Mouse (Mus musculus): ENCODE measurements around the gene Acnat1. TPM values are rescaled to one million over a fixed set of nuclear protein-coding genes. Genes with fewer than 3 reads are reported as not detected.
A peak's percentile ranks its signal among the peaks of the same experiment; 100 is the strongest.
"Not testable (repeated sequence)": the region's sequence is repeated elsewhere in the genome, so short reads cannot be mapped to it uniquely, and the experiment has no call there.

Acnat1 gene
- polyA plus RNA-seq, 1 experiment, result 2.1 TPM

GRCm38 (mm10) chr4:49478118-49478877, 4.6 kb upstream of the Acnat1 start:
- peak overlapping the region; percentile 63 for H3K27ac ChIP-seq (ENCODE audit: control insufficient read depth, insufficient read depth, low read depth, low read length, poor library complexity)
- peak overlapping the region; percentile 52 for H3K4me3 ChIP-seq (replicated peaks; ENCODE audit: control insufficient read depth, low read depth, low read length)
- no peaks in the 10 kb centered on the region; the same call in 1 of the 2 replicates for H3K4me1 ChIP-seq (ENCODE audit: control insufficient read depth, insufficient read depth, low read length)
- TF ChIP-seq POLR2A (IDR thresholded peaks at IDR 0.05; ENCODE audit: borderline replicate concordance, control insufficient read depth, low read depth, low read length) (no peak), CTCF (IDR thresholded peaks at IDR 0.05; ENCODE audit: control insufficient read depth, insufficient read depth, low read length) (no peak)
- WGBS, result 19% methylated on average over 19 of the region's 19 CpGs

- no peak for TF ChIP-seq POLR2A (IDR thresholded peaks at IDR 0.05; ENCODE audit: borderline replicate concordance, control insufficient read depth, low read depth, low read length)
- TF ChIP-seq CTCF (IDR thresholded peaks at IDR 0.05; ENCODE audit: control insufficient read depth, insufficient read depth, low read length), result no peak
- Histone ChIP-seq H3K27ac (ENCODE audit: control insufficient read depth, insufficient read depth, low read depth, low read length, poor library complexity) (no peak overlapping the region), H3K4me1 (ENCODE audit: control insufficient read depth, insufficient read depth, low read length) (no peaks in the 10 kb centered on the region; the same call in 1 of the 2 replicates), H3K4me3 (replicated peaks; ENCODE audit: control insufficient read depth, low read depth, low read length) (no peak overlapping the region)
These were observed 871 bp upstream of the Acnat1 start for GRCm38 (mm10) chr4:49474583-49474982.

GRCm38 (mm10) chr4:49469435-49470151, 4.1 kb downstream of the Acnat1 start:
- no peak overlapping the region for H3K27ac ChIP-seq (ENCODE audit: control insufficient read depth, insufficient read depth, low read depth, low read length, poor library complexity)
- 78% methylated on average over 3 of the region's 3 CpGs for WGBS

GRCm38 (mm10) chr4:49467360-49467759, 6.4 kb downstream of the Acnat1 start:
- Histone ChIP-seq H3K27ac (ENCODE audit: control insufficient read depth, insufficient read depth, low read depth, low read length, poor library complexity) (no peak overlapping the region), H3K4me1 (ENCODE audit: control insufficient read depth, insufficient read depth, low read length) (no peaks in the 10 kb centered on the region), H3K4me3 (replicated peaks; ENCODE audit: control insufficient read depth, low read depth, low read length) (no peak overlapping the region)
- WGBS, result 83% methylated on average over 6 of the region's 6 CpGs
- TF ChIP-seq POLR2A (IDR thresholded peaks at IDR 0.05; ENCODE audit: borderline replicate concordance, control insufficient read depth, low read depth, low read length), result no peak
- no peak for TF ChIP-seq CTCF (IDR thresholded peaks at IDR 0.05; ENCODE audit: control insufficient read depth, insufficient read depth, low read length)

More at GRCm38 (mm10) chr4:49469435-49470151, 4.1 kb downstream of the Acnat1 start:
- H3K4me1 ChIP-seq (ENCODE audit: control insufficient read depth, insufficient read depth, low read length), result no peaks in the 10 kb centered on the region
- H3K4me3 ChIP-seq (replicated peaks; ENCODE audit: control insufficient read depth, low read depth, low read length), result no peak overlapping the region
- no peak for TF ChIP-seq CTCF (IDR thresholded peaks at IDR 0.05; ENCODE audit: control insufficient read depth, insufficient read depth, low read length)
- no peak for TF ChIP-seq POLR2A (IDR thresholded peaks at IDR 0.05; ENCODE audit: borderline replicate concordance, control insufficient read depth, low read depth, low read length)

GRCm38 (mm10) chr4:49456171-49456570, 17.5 kb downstream of the Acnat1 start:
- Histone ChIP-seq H3K4me3 (replicated peaks; ENCODE audit: control insufficient read depth, low read depth, low read length) (no peak overlapping the region), H3K4me1 (ENCODE audit: control insufficient read depth, insufficient read depth, low read length) (peaks cover 2% of the 10 kb centered on the region; the same call in 1 of the 2 replicates), H3K27ac (ENCODE audit: control insufficient read depth, insufficient read depth, low read depth, low read length, poor library complexity) (no peak overlapping the region)
- TF ChIP-seq CTCF (IDR thresholded peaks at IDR 0.05; ENCODE audit: control insufficient read depth, insufficient read depth, low read length), result no peak
- TF ChIP-seq POLR2A (IDR thresholded peaks at IDR 0.05; ENCODE audit: borderline replicate concordance, control insufficient read depth, low read depth, low read length), result no peak
- 71% methylated on average over 2 of the region's 2 CpGs for WGBS

DNA sequence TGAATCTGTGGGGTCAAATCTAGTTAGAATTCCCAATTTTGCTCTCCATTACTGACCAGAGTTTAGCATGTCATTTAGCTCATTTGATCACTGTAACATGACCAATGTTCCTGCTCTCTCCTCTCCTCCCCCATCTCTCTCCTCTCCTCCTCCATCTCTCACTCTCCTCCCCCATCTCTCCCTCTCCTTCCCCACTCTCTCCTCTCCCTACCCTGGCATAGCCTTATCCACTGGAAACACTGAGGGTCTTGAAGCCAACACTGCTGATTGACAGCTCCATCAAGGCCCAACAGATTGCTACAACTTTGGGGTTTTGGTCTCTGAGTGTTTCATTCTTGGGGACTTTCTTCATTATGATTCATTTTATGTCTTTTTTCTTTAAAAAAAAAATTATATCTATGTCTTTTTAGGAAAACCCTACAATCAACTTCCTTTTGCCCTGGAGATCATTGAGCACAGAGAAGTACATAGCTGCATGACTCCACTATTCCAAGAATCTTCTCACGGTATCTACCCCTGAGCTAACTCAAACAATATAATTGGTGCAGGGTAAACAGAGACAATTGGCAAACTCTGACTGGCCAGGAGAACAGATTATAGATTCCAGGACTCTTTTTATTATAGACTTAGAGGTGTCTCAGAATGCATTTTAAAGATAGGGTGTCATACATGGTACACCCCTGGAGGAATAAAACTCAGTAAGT, 21.7 kb downstream of the Acnat1 start:
- 76% methylated on average over 1 of the region's 1 CpGs for WGBS
- H3K4me1 ChIP-seq (ENCODE audit: control insufficient read depth, insufficient read depth, low read length), result peaks cover 2% of the 10 kb centered on the region; the same call in 1 of the 2 replicates
- no peak for TF ChIP-seq CTCF (IDR thresholded peaks at IDR 0.05; ENCODE audit: control insufficient read depth, insufficient read depth, low read length)
- TF ChIP-seq POLR2A (IDR thresholded peaks at IDR 0.05; ENCODE audit: borderline replicate concordance, control insufficient read depth, low read depth, low read length), result no peak
- H3K4me3 ChIP-seq (replicated peaks; ENCODE audit: control insufficient read depth, low read depth, low read length), result no peak overlapping the region
- H3K27ac ChIP-seq (ENCODE audit: control insufficient read depth, insufficient read depth, low read depth, low read length, poor library complexity), result no peak overlapping the region

GRCm38 (mm10) chr4:49451133-49451847, 22.4 kb downstream of the Acnat1 start:
- H3K4me1 ChIP-seq (ENCODE audit: control insufficient read depth, insufficient read depth, low read length); H3K27ac ChIP-seq (ENCODE audit: control insufficient read depth, insufficient read depth, low read depth, low read length, poor library complexity); H3K4me3 ChIP-seq (replicated peaks; ENCODE audit: control insufficient read depth, low read depth, low read length): not testable (repeated sequence)
- 83% methylated on average over 1 of the region's 1 CpGs for WGBS

DNA sequence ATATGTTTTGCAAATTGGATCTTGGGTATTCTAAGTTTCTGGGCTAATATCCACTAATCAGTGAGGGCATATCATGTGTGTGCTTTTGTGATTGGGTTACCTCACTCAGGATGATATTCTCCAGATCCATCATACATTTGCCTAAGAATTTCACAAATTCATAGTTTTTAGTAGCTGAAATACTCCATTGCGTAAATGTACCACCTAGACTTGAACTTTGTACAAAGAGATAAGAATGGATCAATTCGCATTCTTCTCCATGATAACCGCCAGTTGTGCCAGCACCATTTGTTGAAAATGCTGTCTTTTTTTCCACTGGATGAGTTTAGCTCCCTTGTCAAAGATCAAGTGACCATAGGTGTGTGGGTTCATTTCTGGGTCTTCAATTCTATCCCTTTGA, 36.7 kb downstream of the Acnat1 start:
- H3K27ac ChIP-seq (ENCODE audit: control insufficient read depth, insufficient read depth, low read depth, low read length, poor library complexity); H3K4me1 ChIP-seq (ENCODE audit: control insufficient read depth, insufficient read depth, low read length); H3K4me3 ChIP-seq (replicated peaks; ENCODE audit: control insufficient read depth, low read depth, low read length): not testable (repeated sequence)
- WGBS, result 91% methylated on average over 3 of the region's 3 CpGs

DNA sequence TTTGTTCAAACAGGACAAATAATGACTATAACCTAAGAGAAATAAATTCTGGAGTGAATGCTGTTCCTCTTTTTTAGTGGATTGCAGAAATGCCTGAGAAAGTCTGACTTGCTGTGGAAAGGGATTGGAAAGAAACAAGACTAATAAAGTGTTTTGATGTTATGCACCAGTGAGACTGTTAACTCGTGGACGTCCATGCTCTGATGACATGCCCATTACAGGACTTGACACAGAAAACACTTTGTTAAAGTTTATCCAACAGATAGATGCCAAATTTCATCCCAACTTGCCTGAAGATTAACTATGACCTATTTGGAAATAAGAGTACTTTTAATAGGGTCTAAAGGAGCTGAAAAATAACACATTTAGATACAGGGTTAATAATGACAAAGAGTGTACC, 63.6 kb downstream of the Acnat1 start:
- H3K4me3 ChIP-seq (replicated peaks; ENCODE audit: control insufficient read depth, low read depth, low read length); H3K4me1 ChIP-seq (ENCODE audit: control insufficient read depth, insufficient read depth, low read length); H3K27ac ChIP-seq (ENCODE audit: control insufficient read depth, insufficient read depth, low read depth, low read length, poor library complexity): not testable (repeated sequence)
- 79% methylated on average over 2 of the region's 2 CpGs for WGBS

GRCm38 (mm10) chr4:49407957-49408356, 65.8 kb downstream of the Acnat1 start, which contains the start of gene Acnat2:
Gene Acnat2 (minus strand): TSS chr4:49408151.
- 74% methylated on average over 5 of the region's 5 CpGs for WGBS
- not testable (repeated sequence) for H3K27ac ChIP-seq (ENCODE audit: control insufficient read depth, insufficient read depth, low read depth, low read length, poor library complexity); H3K4me3 ChIP-seq (replicated peaks; ENCODE audit: control insufficient read depth, low read depth, low read length); H3K4me1 ChIP-seq (ENCODE audit: control insufficient read depth, insufficient read depth, low read length)

All from bone marrow, adult 2 months (tissue).